Mouse (Mus musculus) large intestine, adult 2 months (tissue): ENCODE measurements around the gene Lrp5. TPM values are rescaled to one million over a fixed set of nuclear protein-coding genes. Genes with fewer than 3 reads are reported as not detected.
A peak's percentile ranks its signal among the peaks of the same experiment; 100 is the strongest.

Source experiments
- DNase-seq: peaks from one replicate; pipeline ENCODE4 v3.0.0-alpha.2; 2012; ENCODE audit warnings: low read depth, low spot score
- WGBS: fragments of 180-500 bp; shearing (Covaris S2); methylation state at CpG from one replicate; pipeline ENCODE4 v1.1.7; 2018; 5-methylcytosine and 5-hydroxymethylcytosine counted together
- polyA plus RNA-seq: library from polyadenylated mRNA; depleted of rRNA; stranded (reverse); fragments of >200 nt; gene quantifications from 2 replicates; pipeline ENCODE4 v1.2.3, GENCODE M21; 2012

The Lrp5 gene
- polyA plus RNA-seq, 1 experiment = 37.1 TPM

- DNase-seq = no peak
- 78% methylated on average over 5 of the region's 5 CpGs for WGBS
These were observed 109.7 kb downstream of the Lrp5 start for GRCm38 (mm10) chr19:3576451-3577264.

GRCm38 (mm10) chr19:3575632-3576384 lies 110.6 kb downstream of the Lrp5 start, which contains the start of gene Ppp6r3:
Ppp6r3 (minus strand) TSS chr19:3575749.
- peak; percentile 97 for DNase-seq
- WGBS = under 1% methylated on average over 51 of the region's 51 CpGs

GRCm38 (mm10) chr19:3575276-3575631 lies 111.1 kb downstream of the Lrp5 start:
- DNase-seq = peak; percentile 60
- under 1% methylated on average over 45 of the region's 50 CpGs for WGBS

- under 1% methylated on average over 9 of the region's 9 CpGs for WGBS
These were observed 111.7 kb downstream of the Lrp5 start for GRCm38 (mm10) chr19:3574593-3575094.

GRCm38 (mm10) chr19:3564309-3564708 lies 122.1 kb downstream of the Lrp5 start:
- DNase-seq = no peak

More at GRCm38 (mm10) chr19:3574593-3575094, 111.7 kb downstream of the Lrp5 start:
- no peak for DNase-seq

GRCm38 (mm10) chr19:3562752-3563151 lies 123.6 kb downstream of the Lrp5 start:
- 60% methylated on average over 6 of the region's 6 CpGs for WGBS
- DNase-seq = no peak

More at GRCm38 (mm10) chr19:3564309-3564708, 122.1 kb downstream of the Lrp5 start:
- 57% methylated on average over 3 of the region's 3 CpGs for WGBS

GRCm38 (mm10) chr19:3562298-3562697 lies 124.1 kb downstream of the Lrp5 start:
- 90% methylated on average over 2 of the region's 2 CpGs for WGBS
- no peak for DNase-seq

GRCm38 (mm10) chr19:3556169-3556827 lies 130.1 kb downstream of the Lrp5 start:
- 74% methylated on average over 2 of the region's 2 CpGs for WGBS
- DNase-seq = no peak

- 78% methylated on average over 8 of the region's 8 CpGs for WGBS
- no peak for DNase-seq
These were observed 131.6 kb downstream of the Lrp5 start for GRCm38 (mm10) chr19:3554785-3555184.

GRCm38 (mm10) chr19:3551573-3552159 lies 134.7 kb downstream of the Lrp5 start:
- peak; percentile 52 for DNase-seq

GRCm38 (mm10) chr19:3550101-3550500 lies 136.3 kb downstream of the Lrp5 start:
- peak; percentile 88 for DNase-seq
- WGBS = 39% methylated on average over 1 of the region's 1 CpGs

More at GRCm38 (mm10) chr19:3551573-3552159, 134.7 kb downstream of the Lrp5 start:
- 5% methylated on average over 4 of the region's 4 CpGs for WGBS

- WGBS = 100% methylated on average over 1 of the region's 1 CpGs
- DNase-seq = no peak
These were observed 137.1 kb downstream of the Lrp5 start for GRCm38 (mm10) chr19:3549263-3549662.

- no peak for DNase-seq
- 98% methylated on average over 1 of the region's 1 CpGs for WGBS
These were observed 138.1 kb downstream of the Lrp5 start for GRCm38 (mm10) chr19:3548311-3548710.

- DNase-seq = no peak
These were observed 141.4 kb downstream of the Lrp5 start for GRCm38 (mm10) chr19:3544995-3545394.

GRCm38 (mm10) chr19:3542591-3542990 lies 143.8 kb downstream of the Lrp5 start:
- whole genome bisulfite sequencing = 88% methylated on average over 4 of the region's 4 CpGs
- no peak for DNase-seq

More at GRCm38 (mm10) chr19:3544995-3545394, 141.4 kb downstream of the Lrp5 start:
- WGBS = 78% methylated on average over 2 of the region's 2 CpGs

GRCm38 (mm10) chr19:3540997-3541396 lies 145.4 kb downstream of the Lrp5 start:
- WGBS = 94% methylated on average over 5 of the region's 5 CpGs
- DNase-seq = no peak

GRCm38 (mm10) chr19:3540254-3540653 lies 146.1 kb downstream of the Lrp5 start:
- no peak for DNase-seq
- WGBS = 86% methylated on average over 2 of the region's 2 CpGs

GRCm38 (mm10) chr19:3539456-3539855 lies 146.9 kb downstream of the Lrp5 start:
- 76% methylated on average over 5 of the region's 5 CpGs for WGBS
- DNase-seq = no peak

- DNase-seq = no peak
These were observed 148.7 kb downstream of the Lrp5 start for GRCm38 (mm10) chr19:3537658-3538057.

More at GRCm38 (mm10) chr19:3537658-3538057, 148.7 kb downstream of the Lrp5 start:
- 87% methylated on average over 6 of the region's 6 CpGs for WGBS
